Mouse (Mus musculus) neural tube, embryonic 13.5 days (tissue): ENCODE measurements around the gene Ctcfl. TPM values are rescaled to one million over a fixed set of nuclear protein-coding genes. Genes with fewer than 3 reads are reported as not detected.
"Not testable (repeated sequence)": the region's sequence is repeated elsewhere in the genome, so short reads cannot be mapped to it uniquely, and the experiment has no call there.

Experiments used
- ATAC-seq: fragments of 200-750 bp; cut with Nextera tagmentation; 2 replicates; pipeline ENCODE4 v1.8.0; 2017; ENCODE audit warnings: low read depth, mild to moderate bottlenecking, moderate TSS enrichment, moderate library complexity
- H3K27ac ChIP-seq: fragments of 300-500 bp; sonication (generic); replicated peaks from 2 replicates; pipeline ENCODE4 v1.5.1; 2015; ENCODE audit warnings: moderate library complexity, mild to moderate bottlenecking, inconsistent platforms
- H3K27me3 ChIP-seq: fragments of 300-500 bp; sonication (generic); 2 replicates; pipeline ENCODE4 v1.6.1; 2015; ENCODE audit warnings: mild to moderate bottlenecking, inconsistent platforms
- H3K36me3 ChIP-seq: fragments of 300-500 bp; sonication (generic); 2 replicates; pipeline ENCODE4 v1.6.1; 2015; ENCODE audit warnings: mild to moderate bottlenecking, inconsistent platforms
- H3K4me1 ChIP-seq: fragments of 300-500 bp; sonication (generic); replicated peaks from 2 replicates; pipeline ENCODE4 v1.6.1; 2015; ENCODE audit warnings: inconsistent platforms
- H3K4me2 ChIP-seq: fragments of 300-500 bp; sonication (generic); 2 replicates; pipeline ENCODE4 v1.6.1; 2015; ENCODE audit warnings: inconsistent platforms, mild to moderate bottlenecking, moderate library complexity
- H3K4me3 ChIP-seq: fragments of 300-500 bp; sonication (generic); 2 replicates; pipeline ENCODE4 v1.5.1; 2015; ENCODE audit warnings: mild to moderate bottlenecking, inconsistent platforms
- H3K9ac ChIP-seq: fragments of 300-500 bp; sonication (generic); 2 replicates; pipeline ENCODE4 v1.6.1; 2015; ENCODE audit warnings: moderate library complexity, mild to moderate bottlenecking, inconsistent platforms
- H3K9me3 ChIP-seq: fragments of 300-500 bp; sonication (generic); 2 replicates; pipeline ENCODE4 v1.6.1; 2016; ENCODE audit warnings: inconsistent platforms
- WGBS: fragments of 180-500 bp; shearing (Covaris S2); methylation state at CpG from one replicate; pipeline ENCODE4 v1.1.7; 2015; 5-methylcytosine and 5-hydroxymethylcytosine counted together
- polyA plus RNA-seq: library from polyadenylated mRNA; unstranded; fragments of >200 nt; fragmentation: Nextera tagmentation; extraction: Ambion mirVana; gene quantifications from 2 replicates; pipeline ENCODE4 v1.2.1, GENCODE M21; 2015

Ctcfl gene
- polyA plus RNA-seq, 1 experiment from 2014 or later = 0.13 TPM

- Histone ChIP-seq H3K9me3 (no peaks in the 10 kb centered on the region), H3K36me3 (no peaks in the 10 kb centered on the region), H3K4me2 (no peak overlapping the region), H3K4me1 (peaks cover 12% of the 10 kb centered on the region), H3K27ac (no peak overlapping the region), H3K9ac (no peak overlapping the region), H3K4me3 (no peak overlapping the region), H3K27me3 (no peaks in the 10 kb centered on the region)
- ATAC-seq = no peak
- WGBS = 72% methylated on average over 9 of the region's 9 CpGs
Observed at GRCm38 (mm10) chr2:173134695-173135094, 15.4 kb upstream of the Ctcfl start.

DNA sequence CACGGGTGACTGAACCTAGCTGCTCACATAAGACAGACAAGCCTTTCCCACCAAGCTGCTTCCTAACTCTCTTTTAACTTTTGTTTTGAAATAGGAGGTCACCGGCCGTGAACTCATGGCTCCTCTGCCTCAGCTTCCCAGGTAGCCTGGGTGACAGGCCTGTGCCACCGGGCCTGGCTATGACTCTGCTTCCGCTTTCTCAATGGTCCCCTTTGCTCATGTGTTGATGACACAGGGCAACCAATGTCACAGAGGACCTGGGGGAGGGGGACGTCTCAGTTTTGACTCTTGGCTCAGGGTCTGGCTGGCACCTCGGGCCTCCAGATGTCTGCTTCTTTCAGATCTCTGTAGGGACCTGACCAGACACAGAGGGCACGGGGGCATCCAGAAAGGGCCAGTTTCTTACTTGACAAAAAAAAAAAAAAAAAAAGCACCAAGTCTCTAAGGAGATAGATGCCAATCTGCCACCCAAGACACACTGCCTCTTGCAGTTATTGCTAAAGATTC is 13.5 kb upstream of the Ctcfl start:
- ATAC-seq = no peak
- WGBS = 84% methylated on average over 8 of the region's 8 CpGs
- no peak overlapping the region for H3K27ac ChIP-seq
- no peaks in the 10 kb centered on the region for H3K4me1 ChIP-seq
- H3K9ac ChIP-seq = no peak overlapping the region
- no peaks in the 10 kb centered on the region for H3K36me3 ChIP-seq
- H3K9me3 ChIP-seq = no peaks in the 10 kb centered on the region
- no peaks in the 10 kb centered on the region for H3K27me3 ChIP-seq
- H3K4me2 ChIP-seq = no peak overlapping the region
- no peak overlapping the region for H3K4me3 ChIP-seq

DNA sequence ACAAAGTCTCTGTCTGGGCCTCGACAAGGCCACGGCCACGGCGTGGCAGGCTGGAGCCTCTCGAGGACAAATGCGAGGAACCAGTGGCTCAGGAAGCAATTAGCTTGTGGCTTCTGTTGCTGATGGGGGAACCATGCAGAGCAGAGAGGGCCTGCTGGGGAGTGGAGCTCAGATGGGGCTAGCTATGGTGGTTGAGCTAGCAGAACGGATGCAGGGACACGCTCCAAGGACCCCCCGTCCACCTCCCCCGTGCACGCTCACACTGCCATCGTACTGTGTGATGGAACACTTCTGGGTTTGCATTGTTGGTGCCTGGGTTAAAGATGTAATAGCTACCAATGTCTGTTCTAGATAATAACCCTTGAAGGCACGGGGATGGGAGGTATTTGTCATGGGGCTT is 12.9 kb upstream of the Ctcfl start:
- Histone ChIP-seq H3K9ac (no peak overlapping the region), H3K4me3 (no peak overlapping the region), H3K36me3 (no peaks in the 10 kb centered on the region), H3K4me2 (no peak overlapping the region), H3K27me3 (no peaks in the 10 kb centered on the region), H3K4me1 (no peaks in the 10 kb centered on the region), H3K27ac (no peak overlapping the region), H3K9me3 (no peaks in the 10 kb centered on the region)
- WGBS = 78% methylated on average over 13 of the region's 13 CpGs
- no peak for ATAC-seq

DNA sequence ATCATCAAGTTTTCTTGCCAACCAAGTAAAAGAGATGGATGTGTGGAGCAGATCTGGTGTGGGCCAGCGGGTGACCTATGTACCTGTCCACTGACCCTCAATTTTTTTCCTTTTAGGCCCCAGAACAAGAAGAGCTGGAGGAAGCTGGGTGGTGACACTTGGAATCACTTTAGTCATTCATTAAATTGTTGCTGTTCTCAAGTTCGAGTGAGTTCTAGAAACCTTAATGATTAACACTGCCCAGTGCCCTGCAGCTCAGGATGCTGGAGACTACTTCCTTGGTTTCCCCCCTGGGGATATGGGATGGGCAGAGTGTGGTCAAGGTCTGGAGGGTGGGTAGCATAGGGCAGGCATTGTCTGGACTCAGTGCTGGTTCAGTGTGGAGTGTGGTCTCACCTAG is 9.8 kb upstream of the Ctcfl start:
- Histone ChIP-seq H3K9ac (no peak overlapping the region), H3K4me1 (no peaks in the 10 kb centered on the region), H3K36me3 (no peaks in the 10 kb centered on the region), H3K4me2 (no peak overlapping the region), H3K27ac (no peak overlapping the region), H3K4me3 (no peak overlapping the region), H3K27me3 (no peaks in the 10 kb centered on the region), H3K9me3 (no peaks in the 10 kb centered on the region)
- ATAC-seq = no peak
- 77% methylated on average over 2 of the region's 2 CpGs for WGBS

DNA sequence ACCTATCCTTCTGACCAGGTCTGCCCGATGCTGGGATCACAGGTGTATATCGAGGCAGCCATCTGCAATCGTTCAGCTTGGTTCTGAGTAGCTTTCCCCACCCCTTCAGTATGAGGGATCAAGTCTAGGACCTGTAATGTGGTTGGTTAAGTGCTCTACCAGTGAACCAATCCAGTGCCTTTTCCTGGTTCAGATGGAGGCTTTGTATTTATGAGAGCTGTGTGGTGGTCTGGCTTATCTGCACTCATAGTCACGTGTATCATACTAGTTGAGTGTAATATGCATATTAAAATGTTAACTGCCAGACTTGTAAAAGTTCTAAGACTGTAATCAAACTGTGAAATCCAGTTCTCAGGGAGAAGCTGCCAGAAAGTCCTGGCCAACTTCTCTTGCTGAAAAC is 7.1 kb upstream of the Ctcfl start:
- H3K4me2 ChIP-seq = no peak overlapping the region
- no peaks in the 10 kb centered on the region for H3K4me1 ChIP-seq
- no peak overlapping the region for H3K4me3 ChIP-seq
- 92% methylated on average over 4 of the region's 4 CpGs for WGBS
- no peaks in the 10 kb centered on the region for H3K36me3 ChIP-seq
- ATAC-seq = no peak
- no peaks in the 10 kb centered on the region; the same call in 1 of the 2 replicates for H3K27me3 ChIP-seq
- H3K9me3 ChIP-seq = no peaks in the 10 kb centered on the region
- H3K27ac ChIP-seq = no peak overlapping the region
- H3K9ac ChIP-seq = no peak overlapping the region

DNA sequence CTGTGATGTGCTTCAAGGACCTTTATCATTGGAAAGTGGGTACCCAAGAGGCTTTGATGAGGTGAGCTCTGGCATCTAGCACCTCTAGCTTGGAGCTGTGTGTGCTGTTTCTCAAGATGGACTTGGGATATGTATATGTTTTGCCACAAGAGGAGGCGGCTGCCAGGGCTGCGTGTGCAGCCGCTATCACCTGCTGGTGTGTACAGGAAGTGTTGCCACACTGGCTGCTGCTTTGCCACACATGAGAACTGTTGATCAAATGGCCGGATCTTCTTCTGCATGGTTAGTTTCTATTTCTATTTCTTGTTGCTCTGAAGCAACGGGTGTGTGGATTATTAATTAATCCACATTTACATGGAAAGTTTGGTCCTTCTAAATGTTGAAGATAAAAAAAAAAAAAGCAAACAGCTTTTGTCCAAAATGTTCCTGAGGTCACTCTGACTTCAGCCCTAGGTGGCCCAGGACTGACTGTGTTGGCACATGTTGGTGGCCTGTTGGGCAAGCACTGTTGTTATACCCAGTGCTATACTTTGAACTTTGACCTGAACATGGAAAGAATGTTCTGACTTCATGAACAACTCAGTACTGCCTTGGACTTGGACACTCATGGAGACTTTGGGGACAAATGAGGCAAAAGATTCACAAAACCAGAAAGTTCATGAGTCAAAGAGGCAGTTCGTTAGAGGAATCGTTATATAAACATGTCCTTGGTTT is 4.9 kb upstream of the Ctcfl start:
- no peaks in the 10 kb centered on the region for H3K36me3 ChIP-seq
- no peaks in the 10 kb centered on the region; the same call in 1 of the 2 replicates for H3K27me3 ChIP-seq
- no peak for ATAC-seq
- no peak overlapping the region for H3K4me3 ChIP-seq
- no peaks in the 10 kb centered on the region for H3K9me3 ChIP-seq
- H3K27ac ChIP-seq = no peak overlapping the region
- WGBS = 92% methylated on average over 7 of the region's 7 CpGs
- H3K9ac ChIP-seq = no peak overlapping the region
- no peaks in the 10 kb centered on the region for H3K4me1 ChIP-seq
- H3K4me2 ChIP-seq = no peak overlapping the region

GRCm38 (mm10) chr2:173120117-173120516 is 792 bp upstream of the Ctcfl start:
- not testable (repeated sequence) for H3K27me3 ChIP-seq, H3K9ac ChIP-seq, H3K4me1 ChIP-seq, H3K4me3 ChIP-seq, H3K36me3 ChIP-seq, H3K4me2 ChIP-seq, ATAC-seq, H3K9me3 ChIP-seq, H3K27ac ChIP-seq
- WGBS = 70% methylated on average over 4 of the region's 4 CpGs

DNA sequence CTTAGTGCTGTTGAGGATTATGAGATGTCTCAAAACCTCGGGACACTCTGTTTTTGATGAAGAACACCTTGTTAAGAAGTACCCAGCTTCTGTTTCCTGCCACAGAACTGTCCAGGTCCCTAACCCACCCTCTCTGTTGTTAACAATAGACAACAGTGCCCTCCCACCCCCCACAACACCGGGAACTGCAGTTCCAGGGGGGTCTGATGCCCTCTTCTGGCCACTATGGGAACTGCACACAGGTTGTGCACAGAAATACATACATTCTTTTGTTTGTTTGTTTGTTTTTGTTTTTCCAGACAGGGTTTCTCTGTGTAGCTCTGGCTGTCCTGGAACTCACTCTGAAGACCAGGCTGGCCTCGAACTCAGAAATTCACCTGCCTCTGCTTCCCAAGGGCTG is 5.5 kb downstream of the Ctcfl start:
- 57% methylated on average over 3 of the region's 3 CpGs for WGBS
- not testable (repeated sequence) for H3K4me1 ChIP-seq, H3K4me2 ChIP-seq, H3K9ac ChIP-seq, H3K4me3 ChIP-seq, H3K27me3 ChIP-seq, H3K27ac ChIP-seq, H3K36me3 ChIP-seq, H3K9me3 ChIP-seq, ATAC-seq

GRCm38 (mm10) chr2:173110571-173110970 is 8.8 kb downstream of the Ctcfl start:
- 86% methylated on average over 9 of the region's 9 CpGs for WGBS
- Histone ChIP-seq H3K36me3 (no peaks in the 10 kb centered on the region), H3K27ac (no peak overlapping the region), H3K4me1 (no peaks in the 10 kb centered on the region), H3K9ac (no peak overlapping the region), H3K4me3 (no peak overlapping the region), H3K4me2 (no peak overlapping the region), H3K9me3 (0 out of 2 replicates have a peak, but pooled peaks cover 4% of the 10 kb centered on the region), H3K27me3 (peaks cover 23% of the 10 kb centered on the region)
- ATAC-seq = no peak

DNA sequence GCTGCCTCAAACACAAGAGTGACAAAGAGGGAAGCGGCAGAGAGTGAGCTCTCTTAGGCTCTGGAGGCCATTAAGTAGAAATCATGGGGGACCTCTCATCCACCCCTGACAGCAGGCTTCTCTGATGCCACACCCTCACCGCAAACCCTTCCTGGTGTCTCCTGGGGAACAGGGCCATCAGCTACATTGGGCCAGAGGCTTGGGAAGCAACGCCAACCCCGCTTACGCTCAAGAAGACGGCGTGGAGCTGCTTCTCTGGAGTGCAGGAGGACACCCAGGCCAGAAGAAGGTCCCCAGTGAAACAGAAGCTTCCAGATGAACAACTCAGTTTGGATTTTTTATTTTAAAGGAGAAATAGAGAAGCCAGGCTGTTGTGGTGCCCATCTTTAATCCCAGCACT is 9.8 kb downstream of the Ctcfl start:
- no peak overlapping the region for H3K27ac ChIP-seq
- no peak overlapping the region for H3K4me2 ChIP-seq
- ATAC-seq = no peak
- no peaks in the 10 kb centered on the region for H3K4me1 ChIP-seq
- H3K9ac ChIP-seq = no peak overlapping the region
- peaks cover 26% of the 10 kb centered on the region for H3K27me3 ChIP-seq
- H3K36me3 ChIP-seq = no peaks in the 10 kb centered on the region
- WGBS = 91% methylated on average over 7 of the region's 7 CpGs
- H3K9me3 ChIP-seq = no peaks in the 10 kb centered on the region
- no peak overlapping the region for H3K4me3 ChIP-seq

GRCm38 (mm10) chr2:173108509-173109190 is 10.7 kb downstream of the Ctcfl start:
- no peak overlapping the region for H3K4me3 ChIP-seq
- peaks cover 26% of the 10 kb centered on the region for H3K27me3 ChIP-seq
- no peak overlapping the region for H3K9ac ChIP-seq
- no peaks in the 10 kb centered on the region for H3K9me3 ChIP-seq
- WGBS = 82% methylated on average over 6 of the region's 6 CpGs
- ATAC-seq = no peak
- no peaks in the 10 kb centered on the region for H3K4me1 ChIP-seq
- no peak overlapping the region for H3K27ac ChIP-seq
- H3K36me3 ChIP-seq = no peaks in the 10 kb centered on the region
- no peak overlapping the region for H3K4me2 ChIP-seq

- ATAC-seq = peak; percentile 32
- peaks cover 26% of the 10 kb centered on the region for H3K27me3 ChIP-seq
- WGBS = 15% methylated on average over 14 of the region's 14 CpGs
- H3K36me3 ChIP-seq = no peaks in the 10 kb centered on the region
- H3K4me1 ChIP-seq = no peaks in the 10 kb centered on the region
- no peak overlapping the region for H3K9ac ChIP-seq
- H3K4me2 ChIP-seq = no peak overlapping the region
- H3K9me3 ChIP-seq = no peaks in the 10 kb centered on the region
- no peak overlapping the region for H3K27ac ChIP-seq
- no peak overlapping the region for H3K4me3 ChIP-seq
Observed at GRCm38 (mm10) chr2:173106889-173107785, 12.2 kb downstream of the Ctcfl start.
